Mouse (Mus musculus): ENCODE measurements at regions not wholly inside any gene's neighbourhood (a gene's known extent, or its start where the extent isn't known, plus 50 kb on each side); places are given as distances from the start of the nearest gene placed in this dataset.

DNA sequence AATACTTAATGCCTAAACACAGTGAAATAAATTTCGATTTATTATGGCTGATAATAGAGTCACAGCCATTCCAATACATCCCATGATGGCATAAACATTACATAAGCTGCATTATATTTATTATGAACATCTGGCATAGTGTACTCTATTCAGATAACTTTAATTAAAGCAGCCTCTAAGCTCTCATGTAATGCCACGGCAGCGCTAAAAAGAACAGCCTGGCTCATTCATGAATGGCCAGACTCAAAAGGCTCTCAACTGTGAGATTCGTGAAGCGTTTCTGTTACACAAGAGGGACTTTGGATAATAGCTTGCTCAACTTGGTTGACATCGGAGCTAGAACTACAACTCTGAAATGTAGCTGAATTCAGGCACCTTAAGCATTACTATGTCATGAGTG is 497.1 kb upstream of the Adamts16 start:
- no peak for DNase-seq

DNA sequence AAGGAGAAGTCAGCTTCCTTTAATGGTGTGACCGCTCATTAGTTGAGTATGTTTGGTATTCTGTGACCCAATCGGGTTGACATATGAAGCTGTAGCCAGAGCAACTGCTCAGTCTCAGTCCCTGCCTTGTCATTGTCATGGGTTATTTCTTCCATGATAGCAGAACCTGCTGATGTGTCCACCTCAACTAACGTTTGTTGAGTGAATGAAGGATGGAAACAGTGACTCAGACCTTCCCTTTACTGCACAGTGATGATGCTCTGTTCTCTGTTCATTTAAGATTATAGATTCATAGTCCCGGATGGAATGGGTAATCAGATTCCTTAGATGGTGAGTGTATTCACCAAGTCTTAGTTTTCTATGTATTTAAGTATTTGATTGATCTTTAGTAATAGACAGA is 493.3 kb upstream of the Adamts16 start:
- no peak for DNase-seq

DNA sequence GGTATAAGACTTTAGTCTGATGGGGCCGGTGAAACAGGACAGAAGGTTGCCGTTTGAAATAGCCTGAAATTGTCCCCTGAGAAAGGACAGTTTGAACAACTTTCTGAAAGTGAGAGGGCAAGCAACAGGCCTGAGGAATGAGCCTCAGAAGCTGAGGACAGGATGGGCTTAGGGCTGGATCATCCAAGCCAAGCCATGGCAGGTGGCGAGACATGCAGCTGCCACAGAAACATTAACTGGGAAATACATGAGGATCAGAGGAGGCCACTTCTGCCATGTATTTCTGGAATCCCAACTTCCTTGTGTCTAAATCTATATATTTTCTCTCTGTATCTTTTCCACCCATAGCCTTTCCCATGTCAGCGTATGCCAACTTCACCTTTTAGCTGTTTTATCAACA is 491.5 kb upstream of the Adamts16 start:
- no peak for DNase-seq

DNA sequence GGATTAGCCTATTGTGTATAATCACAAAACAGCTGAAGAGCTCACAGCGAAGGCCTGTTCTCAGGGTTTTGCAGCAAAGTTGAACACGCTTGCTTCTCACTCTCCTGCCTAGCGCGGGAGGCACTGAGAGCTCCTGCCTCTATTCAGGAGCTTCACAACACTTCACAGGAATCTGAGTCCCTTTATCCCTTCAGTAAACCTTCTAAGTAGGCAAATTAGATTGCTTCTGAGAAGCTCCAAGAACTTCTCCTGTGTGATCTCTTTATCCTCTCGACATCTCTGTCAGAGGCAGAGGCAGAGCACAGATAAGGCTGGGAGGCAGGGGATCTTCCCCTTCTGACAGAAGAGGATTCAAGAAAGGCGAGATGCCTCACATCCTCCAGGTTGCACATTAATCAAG is 488.7 kb upstream of the Adamts16 start:
- no peak for DNase-seq

- DNase-seq, result no peak
Observed at GRCm38 (mm10) chr13:71327802-71328753, 486.5 kb upstream of the Adamts16 start.

DNA sequence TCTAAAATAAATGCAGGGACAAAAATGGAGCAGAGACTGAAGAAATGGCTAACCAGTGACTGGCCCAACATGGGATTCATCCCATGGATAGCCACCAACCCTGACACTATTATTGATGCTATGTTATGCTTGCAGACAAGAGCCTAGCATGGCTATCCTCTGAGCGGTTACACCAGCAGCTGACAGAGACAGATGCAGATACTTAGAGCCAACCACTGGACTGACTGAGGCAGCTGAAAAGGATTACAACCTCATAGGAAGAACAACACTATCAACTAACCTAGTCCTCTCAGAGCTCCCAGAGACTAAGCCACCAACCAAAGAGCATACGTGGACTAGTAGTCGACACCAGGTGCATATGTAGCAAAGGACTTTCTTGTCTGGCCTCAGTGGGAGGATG is 478.9 kb upstream of the Adamts16 start:
- no peak for DNase-seq

DNA sequence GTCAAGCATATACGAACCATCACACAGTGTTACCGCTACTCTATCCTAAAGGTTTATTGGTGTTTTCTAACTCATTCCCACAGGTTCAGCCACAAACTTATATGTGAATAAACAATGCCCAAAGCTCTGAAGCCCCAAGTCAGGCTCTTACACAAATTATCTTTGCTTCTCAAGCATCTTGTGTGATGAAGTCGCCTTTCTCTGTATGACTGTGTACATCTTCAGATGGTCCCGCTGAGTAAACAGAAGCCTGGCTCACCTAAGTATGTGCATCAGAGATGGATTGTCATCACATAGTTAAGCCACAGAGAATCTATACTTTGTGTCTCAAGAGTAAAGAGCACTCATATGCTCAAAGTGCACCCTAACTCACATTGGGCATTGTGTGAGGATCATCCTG is 462.3 kb upstream of the Adamts16 start:
- no peak for DNase-seq

GRCm38 (mm10) chr13:71275991-71276390 is 434.4 kb upstream of the Adamts16 start:
- DNase-seq, result no peak

DNA sequence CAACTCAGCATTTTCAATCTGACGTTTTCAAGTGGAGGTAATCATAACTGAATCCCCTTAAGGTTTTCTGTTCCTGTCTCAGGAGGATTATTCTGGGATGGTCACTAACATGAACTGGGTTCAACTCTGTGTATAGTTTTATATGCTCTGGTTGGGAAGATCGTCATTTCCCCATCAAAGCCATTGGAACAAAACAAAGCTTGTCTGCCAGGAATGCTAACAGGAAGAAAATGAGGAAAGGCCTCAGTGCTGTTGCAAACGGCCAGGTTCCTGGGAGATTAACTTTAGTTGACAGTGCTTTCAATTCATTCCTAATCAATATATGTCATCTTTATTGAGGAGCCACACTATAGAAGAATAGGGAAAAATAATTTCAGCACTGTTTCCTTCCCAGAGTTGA is 432.5 kb upstream of the Adamts16 start:
- no peak for DNase-seq

DNA sequence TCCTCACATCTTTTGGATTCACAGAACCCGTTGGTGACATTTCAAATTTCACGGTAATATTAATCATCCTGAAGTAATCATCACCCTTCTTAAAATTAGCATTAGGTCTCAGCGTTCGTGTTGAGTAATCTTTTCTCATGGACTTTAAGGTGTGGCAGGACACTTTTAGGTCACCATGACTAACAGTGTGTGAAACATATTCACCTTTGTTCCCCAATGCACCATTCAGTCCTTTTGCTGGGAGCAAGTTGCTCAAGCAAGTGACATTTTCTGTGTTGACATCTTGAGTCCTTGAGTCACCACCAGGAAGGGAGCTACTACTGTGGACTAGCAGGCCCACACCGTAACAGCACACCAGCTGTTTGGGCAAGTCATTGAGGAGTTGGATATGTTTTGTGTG is 431.9 kb upstream of the Adamts16 start:
- no peak for DNase-seq

- DNase-seq, result no peak
Observed at GRCm38 (mm10) chr13:71273067-71273466, 431.5 kb upstream of the Adamts16 start.

GRCm38 (mm10) chr13:71272431-71272830 is 430.8 kb upstream of the Adamts16 start:
- peak; percentile 41 for DNase-seq

GRCm38 (mm10) chr13:71271727-71272418 is 430.3 kb upstream of the Adamts16 start:
- DNase-seq, result no peak

DNA sequence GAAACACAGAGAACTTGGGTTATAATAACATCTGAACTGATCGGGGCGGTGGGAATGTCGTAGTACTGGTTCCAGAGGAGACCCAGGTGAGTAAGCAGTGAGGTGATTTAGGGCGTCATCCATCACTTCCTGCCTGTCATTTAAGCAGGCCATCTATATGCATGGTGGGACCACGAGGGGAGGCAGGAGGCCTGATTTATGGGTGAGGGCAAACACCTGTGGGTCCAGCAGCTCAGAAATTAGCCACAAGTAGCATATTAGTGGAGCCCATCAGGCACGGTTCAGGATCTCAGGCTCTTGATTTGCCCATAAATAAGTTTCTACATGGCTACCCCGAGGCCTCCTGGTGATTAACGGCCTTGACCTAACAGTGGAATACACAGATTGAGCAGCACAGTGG is 428.8 kb upstream of the Adamts16 start:
- DNase-seq, result no peak

GRCm38 (mm10) chr13:71269496-71269895 is 427.9 kb upstream of the Adamts16 start:
- DNase-seq, result no peak

GRCm38 (mm10) chr13:71263315-71263878 is 421.8 kb upstream of the Adamts16 start:
- no peak for DNase-seq

GRCm38 (mm10) chr13:71262575-71263295 is 421.1 kb upstream of the Adamts16 start:
- no peak for DNase-seq

GRCm38 (mm10) chr13:71254016-71254415 is 412.4 kb upstream of the Adamts16 start:
- DNase-seq, result no peak

DNA sequence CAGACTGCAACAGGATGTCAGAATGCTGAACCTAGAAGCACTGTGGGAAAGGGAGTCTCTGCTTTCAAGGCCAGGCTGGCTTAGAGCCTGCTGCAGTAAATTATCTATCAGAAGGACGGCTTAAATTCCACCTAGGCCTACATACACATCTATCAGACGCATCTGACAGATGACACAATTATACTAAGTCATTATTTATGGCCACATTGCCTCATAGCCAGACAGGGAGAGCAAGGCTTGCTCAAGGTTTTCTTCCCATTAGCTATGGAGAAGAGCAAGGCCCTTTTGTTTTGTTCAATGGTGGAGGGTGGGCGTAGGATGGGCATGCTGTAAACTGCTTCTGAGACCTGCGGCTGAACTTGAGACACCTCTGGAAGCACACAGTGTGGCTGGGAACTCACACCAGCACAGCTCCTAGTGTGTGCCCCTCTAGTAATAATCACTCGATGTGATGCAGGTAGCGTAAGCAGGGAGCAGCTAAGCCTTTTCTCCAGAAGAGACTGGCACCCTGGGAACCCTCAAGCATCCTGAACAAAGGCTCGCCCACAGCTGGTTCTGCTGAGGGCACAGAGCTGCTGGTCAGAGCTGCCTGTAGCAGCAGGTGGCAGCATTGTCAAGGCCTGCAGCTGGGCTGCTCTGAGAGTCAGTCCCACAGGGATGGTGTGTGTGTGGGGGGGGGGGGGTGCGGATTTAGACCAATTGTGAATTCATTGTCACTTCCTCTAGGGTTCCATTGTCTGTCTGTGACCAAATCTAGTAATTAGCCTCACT is 406.8 kb upstream of the Adamts16 start:
- peak; percentile 56 for DNase-seq

DNA sequence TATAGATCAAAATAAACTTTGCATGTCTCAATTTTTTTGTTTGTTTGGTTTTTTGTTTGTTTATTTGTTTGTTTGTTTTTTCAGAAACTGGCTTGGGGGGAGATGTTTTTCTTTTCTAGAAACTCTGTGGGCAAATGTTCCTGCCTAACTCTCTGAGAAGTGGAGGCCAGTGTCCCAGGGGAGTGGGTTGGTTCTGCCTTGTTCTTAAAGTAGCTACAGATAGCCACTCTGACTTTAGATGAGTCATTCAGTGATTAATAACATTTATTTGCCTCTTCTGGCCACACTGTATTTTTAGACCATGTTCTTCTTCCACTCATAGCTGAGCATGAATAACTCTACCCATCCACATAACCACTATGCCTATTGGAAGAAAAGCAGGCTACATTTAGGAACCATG is 405.6 kb upstream of the Adamts16 start:
- no peak for DNase-seq

DNA sequence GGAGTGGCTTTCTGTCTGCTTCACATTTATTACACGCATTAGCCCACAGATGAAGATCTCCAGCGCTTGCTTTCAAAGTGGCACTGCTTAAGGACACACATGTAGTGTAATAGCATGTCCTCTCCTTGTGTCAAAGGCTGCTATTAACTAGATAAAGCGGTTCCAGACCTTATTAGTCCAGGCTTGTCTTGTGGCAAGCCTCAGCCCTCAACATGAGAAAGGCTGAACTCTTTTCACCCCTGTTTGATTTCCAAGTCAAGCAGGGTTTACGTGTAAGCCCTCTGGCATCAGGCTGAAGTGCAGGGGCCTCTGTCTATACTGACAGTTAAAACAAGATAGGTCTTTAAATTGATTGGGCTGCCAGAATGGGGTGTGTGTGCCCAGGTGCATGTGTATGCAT is 403.7 kb upstream of the Adamts16 start:
- no peak for DNase-seq

DNA sequence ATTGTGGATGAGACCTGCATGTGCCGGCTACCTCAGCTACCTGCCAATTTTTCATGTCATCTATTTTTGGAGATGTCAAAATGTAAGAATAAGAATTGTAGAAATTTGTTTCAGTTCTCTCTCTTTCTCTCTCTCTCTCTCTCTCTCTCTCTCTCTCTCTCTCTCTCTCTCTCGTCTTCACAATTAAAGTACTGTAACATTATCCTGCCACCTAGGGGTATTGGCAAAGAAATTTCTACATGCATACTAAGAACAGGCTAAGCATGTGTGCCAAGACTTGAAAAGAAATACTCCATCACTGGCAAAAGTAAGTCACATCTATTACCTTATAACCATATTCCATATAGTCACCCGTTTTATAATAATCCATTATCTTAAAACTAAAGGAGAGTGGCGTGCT is 398.2 kb upstream of the Adamts16 start:
- no peak for DNase-seq
